Mouse (Mus musculus): Measurements from ENCODE around the gene Gm6525. TPM values are rescaled to one million over a fixed set of nuclear protein-coding genes. Genes with fewer than 3 reads are reported as not detected.

The Gm6525 gene
- polyA plus RNA-seq, 1 experiment from 2014 or later = not detected

Other genes with a start within 250 kb of the Gm6525 start
- gene Tmem131l, start 133.9 kb upstream of the Gm6525 start, polyA plus RNA-seq (2016; fragmentation: Nextera tagmentation; extraction: Ambion mirVana) = 26.9 and 27.4 TPM in 2 replicates
- gene Mnd1, start 18.3 kb upstream of the Gm6525 start, polyA plus RNA-seq (2016; fragmentation: Nextera tagmentation; extraction: Ambion mirVana) = 11.4 and 11.9 TPM in 2 replicates
- gene Trim2, start 132.8 kb downstream of the Gm6525 start, polyA plus RNA-seq (2016; fragmentation: Nextera tagmentation; extraction: Ambion mirVana) = 9.0 and 10.1 TPM in 2 replicates